Mouse (Mus musculus) large intestine, adult 2 months (tissue): Measurements from ENCODE around the gene Gm5431. TPM values are rescaled to one million over a fixed set of nuclear protein-coding genes. Genes with fewer than 3 reads are reported as not detected.

Experiments
- DNase-seq: peaks from one replicate; pipeline ENCODE4 v3.0.0-alpha.2; 2012; ENCODE audit warnings: low read depth, low spot score
- WGBS: fragments of 180-500 bp; shearing (Covaris S2); methylation state at CpG from one replicate; pipeline ENCODE4 v1.1.7; 2018; 5-methylcytosine and 5-hydroxymethylcytosine counted together
- polyA plus RNA-seq: library from polyadenylated mRNA; depleted of rRNA; stranded (reverse); fragments of >200 nt; gene quantifications from 2 replicates; pipeline ENCODE4 v1.2.3, GENCODE M21; 2012; rRNA removed

The Gm5431 gene
- polyA plus RNA-seq, 1 experiment, result 3.3 TPM

- no peak for DNase-seq
- WGBS, result 77% methylated on average over 4 of the region's 4 CpGs
Observed at GRCm38 (mm10) chr11:48842378-48842792, 59.6 kb downstream of the Gm5431 start.

GRCm38 (mm10) chr11:48841213-48841612, 60.8 kb downstream of the Gm5431 start:
- DNase-seq, result no peak
- WGBS, result 76% methylated on average over 5 of the region's 5 CpGs

- DNase-seq, result no peak
Observed at GRCm38 (mm10) chr11:48840805-48841204, 61.2 kb downstream of the Gm5431 start.

- whole genome bisulfite sequencing, result 85% methylated on average over 10 of the region's 10 CpGs
- no peak for DNase-seq
Observed at GRCm38 (mm10) chr11:48838879-48839680, 62.9 kb downstream of the Gm5431 start.

- DNase-seq, result no peak
- WGBS, result 1% methylated on average over 16 of the region's 16 CpGs
Observed at GRCm38 (mm10) chr11:48838181-48838797, 63.7 kb downstream of the Gm5431 start.

Other genes with a start within 250 kb of the Gm5431 start
- 2,247 and 2,324 TPM in 2 replicates for gene Rack1, start 101.9 kb downstream of the Gm5431 start, polyA plus RNA-seq
- gene Trim41, start 84.9 kb downstream of the Gm5431 start, polyA plus RNA-seq, result 19.9 and 22.6 TPM in 2 replicates
- 6.8 and 10.0 TPM in 2 replicates for gene Trim7, start 76.1 kb downstream of the Gm5431 start, polyA plus RNA-seq
- 7.6 and 7.9 TPM in 2 replicates for gene Gm12184, start 75.6 kb downstream of the Gm5431 start, polyA plus RNA-seq
- gene Irgm1, start 30.5 kb downstream of the Gm5431 start, polyA plus RNA-seq, result 26.2 and 26.6 TPM in 2 replicates
- gene Psme2b, start 44.0 kb upstream of the Gm5431 start, polyA plus RNA-seq, result 51.6 and 64.4 TPM in 2 replicates
- gene Olfr56, start 76.7 kb upstream of the Gm5431 start, polyA plus RNA-seq, result 0.63 and 1.6 TPM in 2 replicates
- 0.86 and 2.9 TPM in 2 replicates for gene 9930111J21Rik1, start 77.2 kb upstream of the Gm5431 start, polyA plus RNA-seq
- gene Gm12185, start 90.0 kb upstream of the Gm5431 start, polyA plus RNA-seq, result 0.27 and 1.3 TPM in 2 replicates
- gene Tgtp1, start 92.0 kb upstream of the Gm5431 start, polyA plus RNA-seq, result 2.7 and 3.4 TPM in 2 replicates
- gene 9930111J21Rik2, start 149.0 kb upstream of the Gm5431 start, polyA plus RNA-seq, result 0.42 and 1.9 TPM in 2 replicates
- gene Tgtp2, start 162.0 kb upstream of the Gm5431 start, polyA plus RNA-seq, result 20.1 and 21.4 TPM in 2 replicates
- gene Ifi47, start 174.4 kb upstream of the Gm5431 start, polyA plus RNA-seq, result 26.9 and 30.2 TPM in 2 replicates
- not detected in 2 replicates for gene Olfr1396, start 212.7 kb upstream of the Gm5431 start, polyA plus RNA-seq
- not detected in 2 replicates for gene Olfr1395, start 240.1 kb upstream of the Gm5431 start, polyA plus RNA-seq